In genomic region chr7:49877307-49877706, GRCm38 (mm10) we compare ENCODE assay signal across 27 mouse cellular contexts. TPM values are rescaled to one million over a fixed set of nuclear protein-coding genes. Genes with fewer than 3 reads are reported as not detected.
"Had no signal": no experiment of that assay in that cellular context is flagged by ENCODE, and none has a peak within 500 bp of the region (broad histone marks: within the 10 kb centered on the region; RNA-seq: fewer than 3 reads in every experiment).

No protein-coding gene starts in this region.

- ATAC-seq: midbrain, embryonic 15.5 days had no signal

- H3K9me3 ChIP-seq: kidney, embryonic 15.5 days; limb, embryonic 12.5 days; limb, embryonic 15.5 days; liver, embryonic 13.5 days; midbrain, embryonic 12.5 days; midbrain, embryonic 15.5 days; neural tube, embryonic 13.5 days; stomach, embryonic 15.5 days had no signal

- H3K4me2 ChIP-seq: kidney, embryonic 15.5 days; limb, embryonic 12.5 days; limb, embryonic 15.5 days; liver, embryonic 13.5 days; midbrain, embryonic 12.5 days; midbrain, embryonic 15.5 days; neural tube, embryonic 13.5 days; stomach, embryonic 15.5 days had no signal

- H3K27me3 ChIP-seq: kidney, embryonic 15.5 days; limb, embryonic 12.5 days; limb, embryonic 15.5 days; liver, embryonic 13.5 days; neural tube, embryonic 13.5 days; stomach, embryonic 15.5 days had no signal

- H3K4me3 ChIP-seq: kidney, embryonic 15.5 days; limb, embryonic 12.5 days; limb, embryonic 15.5 days; liver, embryonic 13.5 days; midbrain, embryonic 12.5 days; midbrain, embryonic 15.5 days; myocyte; neural tube, embryonic 13.5 days; stomach, embryonic 15.5 days had no signal

- H3K36me3 ChIP-seq: kidney, embryonic 15.5 days; limb, embryonic 12.5 days; limb, embryonic 15.5 days; liver, embryonic 13.5 days; midbrain, embryonic 12.5 days; midbrain, embryonic 15.5 days; neural tube, embryonic 13.5 days; stomach, embryonic 15.5 days had no signal

- H3K9ac ChIP-seq: kidney, embryonic 15.5 days; limb, embryonic 12.5 days; limb, embryonic 15.5 days; liver, embryonic 13.5 days; midbrain, embryonic 12.5 days; midbrain, embryonic 15.5 days; neural tube, embryonic 13.5 days; stomach, embryonic 15.5 days had no signal

- H3K27ac ChIP-seq: kidney, embryonic 15.5 days; limb, embryonic 12.5 days; limb, embryonic 15.5 days; liver, embryonic 13.5 days; midbrain, embryonic 12.5 days; midbrain, embryonic 15.5 days; stomach, embryonic 15.5 days had no signal

- DNase-seq: kidney, adult 8-10 months; kidney, postnatal 10 days; kidney, postnatal 36 days; left cerebral cortex, postnatal 4 days; liver, embryonic 13.5 days; lung, adult 2 months; lung, postnatal 14 days; lung, postnatal 4 days; retina, postnatal 1 day; right cerebral cortex, postnatal 25 days; spleen, adult 18-20 months; thymus, postnatal 36 days had no signal

- H3K4me1 ChIP-seq: liver, embryonic 13.5 days; stomach, embryonic 15.5 days had no signal

RNA-seq across cellular contexts. Expression of gene Slc6a5, which starts 32.6 kb away (rescaled TPM):
- total RNA-seq: left cerebral cortex, postnatal 4 days; megakaryocyte progenitor cell, adult 5-6 weeks; megakaryocyte-erythroid progenitor cell, adult 5-6 weeks; monocyte, adult 5-6 weeks; neutrophil, adult 5-6 weeks had no signal
- polyA plus RNA-seq: limb, embryonic 12.5 days; liver, embryonic 13.5 days; liver, embryonic 16.5 days; lung, adult 2 months; lung, embryonic 16.5 days; myocyte; thymus, postnatal 0 days had no signal
